Mouse (Mus musculus) liver, postnatal 0 days (tissue): ENCODE results near the gene Siah1a. TPM values are rescaled to one million over a fixed set of nuclear protein-coding genes. Genes with fewer than 3 reads are reported as not detected.

Experiments
- ATAC-seq: fragments of 200-750 bp; cut with Nextera tagmentation; 2 replicates; pipeline ENCODE4 v1.8.0; 2017; ENCODE audit warnings: mild to moderate bottlenecking, moderate library complexity
- DNase-seq: peaks from one replicate; pipeline ENCODE4 v3.0.0-alpha.2; 2016
- H3K27ac ChIP-seq: fragments of 300-500 bp; sonication (generic); 2 replicates; pipeline ENCODE4 v1.5.1; 2014; ENCODE audit warnings: antibody characterized with exemption, moderate library complexity, mild to moderate bottlenecking, low read depth
- H3K27me3 ChIP-seq: fragments of 300-500 bp; sonication (generic); 2 replicates; pipeline ENCODE4 v1.6.1; 2014; ENCODE audit warnings: low read length, control low read depth, mixed read lengths; ENCODE audit not compliant: insufficient read depth
- H3K36me3 ChIP-seq: fragments of 300-500 bp; sonication (generic); replicated peaks from 2 replicates; pipeline ENCODE4 v1.6.1; 2014; ENCODE audit warnings: mild to moderate bottlenecking, control low read depth, low read length, moderate library complexity, mixed read lengths; ENCODE audit not compliant: insufficient read depth
- H3K4me1 ChIP-seq: fragments of 300-500 bp; sonication (generic); 2 replicates; pipeline ENCODE4 v1.6.1; 2014; ENCODE audit warnings: antibody characterized with exemption, mild to moderate bottlenecking, control low read depth; ENCODE audit not compliant: insufficient read depth
- H3K4me2 ChIP-seq: fragments of 300-500 bp; sonication (generic); 2 replicates; pipeline ENCODE4 v1.6.1; 2014; ENCODE audit warnings: low read depth, mild to moderate bottlenecking, low read length, moderate library complexity, mixed read lengths
- H3K4me3 ChIP-seq: fragments of 300-500 bp; sonication (generic); 2 replicates; pipeline ENCODE4 v1.5.1; 2014; ENCODE audit warnings: low read depth, low read length
- H3K9ac ChIP-seq: fragments of 300-500 bp; sonication (generic); replicated peaks from 2 replicates; pipeline ENCODE4 v1.6.1; 2014; ENCODE audit warnings: mild to moderate bottlenecking, moderate library complexity
- H3K9me3 ChIP-seq: fragments of 300-500 bp; sonication (generic); 2 replicates; pipeline ENCODE4 v1.6.1; 2016; ENCODE audit warnings: mild to moderate bottlenecking, control low read depth, low read length, mixed read lengths
- CTCF ChIP-seq: sonication (generic); IDR thresholded peaks from 2 replicates; pipeline ENCODE4 v1.5.1; 2016; ENCODE audit warnings: antibody characterized with exemption, low read depth
- EP300 ChIP-seq: IDR thresholded peaks from 2 replicates; pipeline ENCODE4 v1.6.1; 2016; ENCODE audit warnings: antibody characterized with exemption, low read depth, mild to moderate bottlenecking
- WGBS: fragments of 180-500 bp; shearing (Covaris S2); extraction: QIAGEN DNeasy Blood & Tissue Kit; methylation state at CpG from one replicate; pipeline ENCODE4 v1.1.7; 2014; ENCODE audit not compliant: insufficient replicate concordance; 5-methylcytosine and 5-hydroxymethylcytosine counted together
- polyA plus RNA-seq: library from polyadenylated mRNA; unstranded; fragments of >200 nt; fragmentation: Nextera tagmentation; extraction: Ambion mirVana; gene quantifications from 2 replicates; pipeline ENCODE4 v1.2.1, GENCODE M21; 2015

Gene Siah1a
- polyA plus RNA-seq, 1 experiment from 2014 or later: 11.7 TPM

- Histone ChIP-seq H3K9me3 (no peaks in the 10 kb centered on the region), H3K9ac (no peak overlapping the region), H3K27me3 (0 out of 2 replicates have a peak, but pooled peaks cover 2% of the 10 kb centered on the region), H3K36me3 (no peaks in the 10 kb centered on the region), H3K4me1 (peaks cover 6% of the 10 kb centered on the region), H3K4me2 (no peak overlapping the region), H3K4me3 (no peak overlapping the region), H3K27ac (no peak overlapping the region)
- TF ChIP-seq CTCF: no peak
- TF ChIP-seq EP300: no peak
- no peak for DNase-seq
- 67% methylated on average over 2 of the region's 2 CpGs for WGBS
- ATAC-seq: no peak
These were observed 4.1 kb upstream of the Siah1a start for GRCm38 (mm10) chr8:86749842-86750241.

GRCm38 (mm10) chr8:86746511-86746910, 777 bp upstream of the Siah1a start:
- Histone ChIP-seq H3K4me2 (peak overlapping the region; percentile 97), H3K4me3 (peak overlapping the region; percentile 77), H3K4me1 (peaks cover 27% of the 10 kb centered on the region), H3K27me3 (no peaks in the 10 kb centered on the region), H3K36me3 (no peaks in the 10 kb centered on the region), H3K9me3 (no peaks in the 10 kb centered on the region), H3K9ac (peak overlapping the region; percentile 99), H3K27ac (peak overlapping the region; percentile 95)
- TF ChIP-seq CTCF (no peak), EP300 (no peak)
- 3% methylated on average over 11 of the region's 11 CpGs for WGBS
- ATAC-seq: no peak
- DNase-seq: peak; percentile 38

GRCm38 (mm10) chr8:86745935-86746441, 254 bp upstream of the Siah1a start:
- no peak for TF ChIP-seq EP300
- no peak for TF ChIP-seq CTCF
- H3K27ac ChIP-seq: peak overlapping the region; percentile 95
- WGBS: 2% methylated on average over 41 of the region's 70 CpGs

GRCm38 (mm10) chr8:86744313-86745220, 1.2 kb downstream of the Siah1a start:
- WGBS: 16% methylated on average over 18 of the region's 18 CpGs
- TF ChIP-seq EP300: no peak
- no peak for TF ChIP-seq CTCF
- peak overlapping the region; percentile 77 for H3K4me3 ChIP-seq
- H3K4me2 ChIP-seq: peak overlapping the region; percentile 97
- no peak for DNase-seq
- H3K9ac ChIP-seq: peak overlapping the region; percentile 99
- peak overlapping the region; percentile 95 for H3K27ac ChIP-seq
- H3K36me3 ChIP-seq: no peaks in the 10 kb centered on the region
- ATAC-seq: no peak
- no peaks in the 10 kb centered on the region for H3K27me3 ChIP-seq
- no peaks in the 10 kb centered on the region for H3K9me3 ChIP-seq
- peaks cover 29% of the 10 kb centered on the region for H3K4me1 ChIP-seq

More at GRCm38 (mm10) chr8:86745935-86746441, 254 bp upstream of the Siah1a start:
- Histone ChIP-seq H3K4me1 (peaks cover 29% of the 10 kb centered on the region), H3K36me3 (no peaks in the 10 kb centered on the region), H3K4me2 (peak overlapping the region; percentile 97), H3K9me3 (no peaks in the 10 kb centered on the region), H3K27me3 (no peaks in the 10 kb centered on the region), H3K9ac (peak overlapping the region; percentile 99), H3K4me3 (peak overlapping the region; percentile 77)
- DNase-seq: peak; percentile 98
- ATAC-seq: peak; percentile 95

GRCm38 (mm10) chr8:86742605-86743345, 3.0 kb downstream of the Siah1a start:
- no peak overlapping the region for H3K4me2 ChIP-seq
- no peaks in the 10 kb centered on the region for H3K36me3 ChIP-seq
- ATAC-seq (no peak), DNase-seq (no peak)
- H3K4me3 ChIP-seq: no peak overlapping the region
- 64% methylated on average over 7 of the region's 7 CpGs for WGBS
- H3K27me3 ChIP-seq: no peaks in the 10 kb centered on the region
- H3K4me1 ChIP-seq: peaks cover 29% of the 10 kb centered on the region
- no peaks in the 10 kb centered on the region for H3K9me3 ChIP-seq
- H3K9ac ChIP-seq: no peak overlapping the region
- TF ChIP-seq EP300: no peak
- TF ChIP-seq CTCF: no peak
- H3K27ac ChIP-seq: peak overlapping the region; percentile 39; the same call in 1 of the 2 replicates

GRCm38 (mm10) chr8:86741627-86742026, 4.1 kb downstream of the Siah1a start:
- Histone ChIP-seq H3K27me3 (no peaks in the 10 kb centered on the region), H3K27ac (no peak overlapping the region), H3K4me2 (no peak overlapping the region), H3K4me1 (peaks cover 26% of the 10 kb centered on the region), H3K36me3 (no peaks in the 10 kb centered on the region), H3K4me3 (no peak overlapping the region), H3K9me3 (no peaks in the 10 kb centered on the region), H3K9ac (no peak overlapping the region)
- ATAC-seq: no peak
- no peak for DNase-seq
- no peak for TF ChIP-seq CTCF
- TF ChIP-seq EP300: no peak
